Mouse (Mus musculus): ENCODE measurements around the gene Arid4a. TPM values are rescaled to one million over a fixed set of nuclear protein-coding genes. Genes with fewer than 3 reads are reported as not detected.
"Not testable (repeated sequence)": the region's sequence is repeated elsewhere in the genome, so short reads cannot be mapped to it uniquely, and the experiment has no call there.

Arid4a gene
- polyA plus RNA-seq, 1 experiment from 2014 or later: 19.3 TPM

DNA sequence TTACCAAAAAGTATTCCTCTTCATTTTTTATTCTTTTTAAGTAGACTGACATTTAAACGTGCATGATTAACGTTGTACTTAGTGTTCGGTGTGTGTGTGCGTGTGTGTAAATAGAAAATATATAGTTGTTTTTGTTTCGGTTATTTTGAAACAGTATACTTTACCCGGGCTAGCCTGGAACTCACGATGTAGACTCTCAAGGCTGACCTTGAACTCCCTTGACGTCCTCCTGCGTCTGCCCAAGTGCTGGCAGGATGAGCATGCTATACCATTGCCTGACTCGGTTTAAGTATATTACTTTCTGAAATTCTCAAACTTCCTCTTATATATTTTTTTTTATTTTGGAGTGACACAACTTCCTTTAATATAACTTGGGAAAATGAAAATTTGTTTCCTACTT, 2.0 kb downstream of the Arid4a start:
- DNase-seq (no peak), ATAC-seq (no peak)
- H3K9me3 ChIP-seq (ENCODE audit: low read length): no peaks in the 10 kb centered on the region
- peak overlapping the region; percentile 87 for H3K4me2 ChIP-seq (ENCODE audit: low read depth, low read length)
- no peak overlapping the region for H3K9ac ChIP-seq (replicated peaks)
- peak overlapping the region; percentile 100; the same call in 1 of the 2 replicates for H3K4me3 ChIP-seq (ENCODE audit: low read depth, low read length)
- no peak for TF ChIP-seq EP300 (IDR thresholded peaks at IDR 0.05; ENCODE audit: low read depth)
- 63% methylated on average over 10 of the region's 10 CpGs for WGBS (ENCODE audit: insufficient replicate concordance)
- no peak overlapping the region for H3K27ac ChIP-seq (ENCODE audit: low read depth)
- H3K4me1 ChIP-seq (ENCODE audit: insufficient read depth): peaks cover 12% of the 10 kb centered on the region
- H3K36me3 ChIP-seq (replicated peaks; ENCODE audit: insufficient read depth, low read length): peaks cover 38% of the 10 kb centered on the region
- no peaks in the 10 kb centered on the region for H3K27me3 ChIP-seq (ENCODE audit: insufficient read depth, low read length)

DNA sequence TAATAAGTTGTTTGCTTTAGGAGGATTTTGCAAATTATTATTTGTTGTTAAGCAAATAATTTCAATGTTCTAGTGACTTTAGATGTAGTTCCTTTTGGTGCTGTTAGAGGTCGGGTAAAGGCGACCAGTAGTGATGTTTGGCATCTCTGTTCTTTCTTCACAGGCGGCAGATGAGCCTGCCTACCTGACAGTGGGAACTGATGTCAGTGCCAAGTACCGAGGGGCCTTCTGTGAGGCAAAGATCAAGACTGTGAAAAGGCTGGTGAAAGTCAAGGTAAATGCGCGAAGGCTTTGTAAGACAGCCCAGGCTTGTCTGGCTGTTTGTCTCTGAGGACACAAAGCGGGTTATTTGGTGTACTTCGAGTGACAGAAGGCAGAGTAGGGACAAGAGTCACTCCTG, 3.4 kb downstream of the Arid4a start:
- no peak for TF ChIP-seq EP300 (IDR thresholded peaks at IDR 0.05; ENCODE audit: low read depth)
- no peak for TF ChIP-seq CTCF (IDR thresholded peaks at IDR 0.05; ENCODE audit: low read depth)
- Histone ChIP-seq H3K27me3 (ENCODE audit: insufficient read depth, low read length) (no peaks in the 10 kb centered on the region), H3K9me3 (ENCODE audit: low read length) (no peaks in the 10 kb centered on the region), H3K4me2 (ENCODE audit: low read depth, low read length) (no peak overlapping the region), H3K4me1 (ENCODE audit: insufficient read depth) (peaks cover 3% of the 10 kb centered on the region), H3K27ac (ENCODE audit: low read depth) (no peak overlapping the region), H3K9ac (replicated peaks) (no peak overlapping the region), H3K36me3 (replicated peaks; ENCODE audit: insufficient read depth, low read length) (peaks cover 47% of the 10 kb centered on the region), H3K4me3 (ENCODE audit: low read depth, low read length) (no peak overlapping the region)
- no peak for ATAC-seq
- 94% methylated on average over 8 of the region's 8 CpGs for WGBS (ENCODE audit: insufficient replicate concordance)
- DNase-seq: no peak

DNA sequence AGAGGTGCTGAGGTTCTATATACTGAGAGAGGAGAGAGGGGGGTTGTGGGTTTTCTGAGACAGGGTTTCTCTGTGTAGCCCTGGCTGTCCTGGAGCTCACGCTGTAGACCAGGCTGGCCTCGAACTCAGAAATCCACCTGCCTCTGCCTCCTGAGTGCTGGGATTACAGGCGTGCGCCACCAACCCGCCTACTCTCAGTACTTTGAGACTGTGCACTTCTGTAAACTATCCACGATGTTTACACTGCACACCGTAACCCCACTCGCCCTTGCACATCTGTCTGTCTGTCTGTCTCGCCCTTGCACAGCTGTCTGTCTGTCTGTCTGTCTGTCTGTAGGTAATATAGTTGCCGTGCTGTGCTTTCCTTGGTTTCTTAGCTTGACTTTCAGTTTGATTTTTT, 8.6 kb downstream of the Arid4a start:
- Histone ChIP-seq H3K9me3 (ENCODE audit: low read length) (no peaks in the 10 kb centered on the region), H3K9ac (replicated peaks) (no peak overlapping the region), H3K4me2 (ENCODE audit: low read depth, low read length) (no peak overlapping the region), H3K27me3 (ENCODE audit: insufficient read depth, low read length) (no peaks in the 10 kb centered on the region), H3K36me3 (replicated peaks; ENCODE audit: insufficient read depth, low read length) (peaks cover 85% of the 10 kb centered on the region), H3K4me1 (ENCODE audit: insufficient read depth) (no peaks in the 10 kb centered on the region), H3K27ac (ENCODE audit: low read depth) (no peak overlapping the region), H3K4me3 (ENCODE audit: low read depth, low read length) (no peak overlapping the region)
- TF ChIP-seq EP300 (IDR thresholded peaks at IDR 0.05; ENCODE audit: low read depth): no peak
- no peak for TF ChIP-seq CTCF (IDR thresholded peaks at IDR 0.05; ENCODE audit: low read depth)
- ATAC-seq: no peak
- 91% methylated on average over 10 of the region's 10 CpGs for WGBS (ENCODE audit: insufficient replicate concordance)
- DNase-seq: no peak

DNA sequence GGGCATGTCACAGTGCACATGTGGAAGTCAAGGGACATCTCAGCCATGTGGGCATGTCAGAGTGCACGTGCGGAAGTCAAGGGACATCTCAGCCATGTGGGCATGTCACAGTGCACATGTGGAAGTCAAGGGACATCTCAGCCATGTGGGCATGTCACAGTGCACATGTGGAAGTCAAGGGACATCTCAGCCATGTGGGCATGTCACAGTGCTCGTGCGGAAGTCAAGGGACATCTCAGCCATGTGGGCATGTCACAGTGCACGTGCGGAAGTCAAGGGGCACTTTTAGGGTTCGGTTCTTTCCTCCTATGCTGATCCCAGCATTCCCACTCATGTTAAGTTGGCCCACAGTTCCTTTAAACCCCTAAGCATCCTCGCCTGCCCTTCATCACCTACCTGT, 12.5 kb downstream of the Arid4a start:
- not testable (repeated sequence) for H3K9ac ChIP-seq (replicated peaks); H3K9me3 ChIP-seq (ENCODE audit: low read length); H3K4me3 ChIP-seq (ENCODE audit: low read depth, low read length); H3K4me2 ChIP-seq (ENCODE audit: low read depth, low read length); H3K4me1 ChIP-seq (ENCODE audit: insufficient read depth); H3K27ac ChIP-seq (ENCODE audit: low read depth); ATAC-seq; H3K27me3 ChIP-seq (ENCODE audit: insufficient read depth, low read length)
- H3K36me3 ChIP-seq (replicated peaks; ENCODE audit: insufficient read depth, low read length): peaks cover 70% of the 10 kb centered on the region
- WGBS (ENCODE audit: insufficient replicate concordance): 85% methylated on average over 8 of the region's 8 CpGs
- DNase-seq: peak; percentile 6

DNA sequence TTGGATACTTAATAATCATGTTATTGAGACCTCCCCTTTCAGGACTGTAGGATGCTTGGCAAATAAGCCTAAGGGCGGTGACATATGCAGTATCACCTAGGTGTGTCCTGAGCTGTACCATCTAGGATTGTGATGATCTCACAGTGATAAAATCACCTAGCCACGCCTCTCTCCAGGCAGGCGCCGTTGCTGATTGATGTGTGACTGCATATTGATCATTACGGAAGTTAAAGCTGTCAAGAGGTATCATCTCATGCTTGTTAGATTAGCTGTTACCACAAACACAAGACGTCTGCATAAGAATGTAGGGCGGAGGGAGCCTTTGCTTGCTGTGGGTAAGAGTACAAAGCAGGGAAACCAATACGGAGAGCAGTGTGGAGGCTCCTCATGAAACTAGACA, 14.5 kb downstream of the Arid4a start:
- DNase-seq (peak; percentile 7), ATAC-seq (no peak)
- TF ChIP-seq EP300 (IDR thresholded peaks at IDR 0.05; ENCODE audit: low read depth) (no peak), CTCF (IDR thresholded peaks at IDR 0.05; ENCODE audit: low read depth) (no peak)
- H3K4me1 ChIP-seq (ENCODE audit: insufficient read depth): no peaks in the 10 kb centered on the region
- no peak overlapping the region for H3K4me3 ChIP-seq (ENCODE audit: low read depth, low read length)
- peaks cover 62% of the 10 kb centered on the region for H3K36me3 ChIP-seq (replicated peaks; ENCODE audit: insufficient read depth, low read length)
- no peak overlapping the region for H3K27ac ChIP-seq (ENCODE audit: low read depth)
- H3K4me2 ChIP-seq (ENCODE audit: low read depth, low read length): no peak overlapping the region
- H3K9ac ChIP-seq (replicated peaks): no peak overlapping the region
- 85% methylated on average over 8 of the region's 8 CpGs for WGBS (ENCODE audit: insufficient replicate concordance)
- no peaks in the 10 kb centered on the region for H3K9me3 ChIP-seq (ENCODE audit: low read length)
- H3K27me3 ChIP-seq (ENCODE audit: insufficient read depth, low read length): no peaks in the 10 kb centered on the region

DNA sequence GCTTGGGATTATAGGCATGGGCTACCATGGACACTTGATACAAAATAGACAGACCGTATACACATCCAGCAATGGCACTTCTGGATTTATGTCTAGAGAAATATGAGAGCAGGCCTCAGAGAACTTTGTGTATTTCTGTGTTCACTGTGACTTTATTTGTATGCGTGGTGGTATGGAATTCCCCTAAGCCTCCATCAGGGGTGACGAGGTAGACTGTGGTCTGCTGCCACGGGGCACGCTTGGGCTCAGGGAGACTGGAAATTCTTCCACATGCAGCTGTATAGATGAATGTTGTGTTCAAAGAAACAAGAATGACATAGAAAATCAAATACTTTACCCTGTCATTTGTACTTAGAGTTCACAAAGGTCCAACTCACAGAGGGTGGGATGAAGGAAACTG, 14.9 kb downstream of the Arid4a start:
- 92% methylated on average over 5 of the region's 5 CpGs for WGBS (ENCODE audit: insufficient replicate concordance)

DNA sequence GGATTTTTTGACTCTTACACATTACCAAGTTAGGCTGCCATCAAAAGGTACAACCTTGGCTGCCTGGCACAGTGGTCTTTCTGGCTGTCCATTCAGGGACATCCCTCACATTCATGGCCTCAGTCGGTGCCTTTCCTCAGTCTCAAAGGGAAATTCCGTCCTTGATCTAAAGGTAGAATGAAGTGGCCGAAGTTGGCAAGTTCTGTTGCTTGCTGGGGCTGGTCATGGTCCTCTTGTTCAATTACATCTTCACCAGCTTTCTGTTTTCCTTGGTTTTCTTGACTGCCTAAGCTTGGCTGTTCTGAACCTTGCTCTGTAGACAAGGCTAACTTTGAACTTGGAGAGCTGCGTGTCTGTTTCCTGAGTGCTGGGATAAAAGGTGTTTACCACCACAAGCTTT, 20.0 kb downstream of the Arid4a start:
- ATAC-seq (no peak), DNase-seq (no peak)
- H3K4me2 ChIP-seq (ENCODE audit: low read depth, low read length): no peak overlapping the region
- no peak overlapping the region for H3K9ac ChIP-seq (replicated peaks)
- H3K4me1 ChIP-seq (ENCODE audit: insufficient read depth): peaks cover 7% of the 10 kb centered on the region; the same call in 1 of the 2 replicates
- H3K9me3 ChIP-seq (ENCODE audit: low read length): no peaks in the 10 kb centered on the region
- H3K27me3 ChIP-seq (ENCODE audit: insufficient read depth, low read length): no peaks in the 10 kb centered on the region
- H3K4me3 ChIP-seq (ENCODE audit: low read depth, low read length): no peak overlapping the region
- WGBS (ENCODE audit: insufficient replicate concordance): 91% methylated on average over 4 of the region's 4 CpGs
- no peak overlapping the region for H3K27ac ChIP-seq (ENCODE audit: low read depth)
- peaks cover 64% of the 10 kb centered on the region for H3K36me3 ChIP-seq (replicated peaks; ENCODE audit: insufficient read depth, low read length)
- TF ChIP-seq CTCF (IDR thresholded peaks at IDR 0.05; ENCODE audit: low read depth): no peak
- no peak for TF ChIP-seq EP300 (IDR thresholded peaks at IDR 0.05; ENCODE audit: low read depth)

More for the DNA sequence above, 14.9 kb downstream of the Arid4a start:
- H3K27ac ChIP-seq (ENCODE audit: low read depth): no peak overlapping the region
- peaks cover 60% of the 10 kb centered on the region for H3K36me3 ChIP-seq (replicated peaks; ENCODE audit: insufficient read depth, low read length)
- H3K4me3 ChIP-seq (ENCODE audit: low read depth, low read length): no peak overlapping the region
- H3K4me2 ChIP-seq (ENCODE audit: low read depth, low read length): no peak overlapping the region
- ATAC-seq: no peak
- no peaks in the 10 kb centered on the region for H3K9me3 ChIP-seq (ENCODE audit: low read length)
- TF ChIP-seq EP300 (IDR thresholded peaks at IDR 0.05; ENCODE audit: low read depth) (no peak), CTCF (IDR thresholded peaks at IDR 0.05; ENCODE audit: low read depth) (no peak)
- no peak overlapping the region for H3K9ac ChIP-seq (replicated peaks)
- no peaks in the 10 kb centered on the region for H3K27me3 ChIP-seq (ENCODE audit: insufficient read depth, low read length)
- peak; percentile 2 for DNase-seq
- H3K4me1 ChIP-seq (ENCODE audit: insufficient read depth): no peaks in the 10 kb centered on the region
